Mouse (Mus musculus) CH12.LX (cell line): ENCODE measurements around the gene Slc2a5. TPM values are rescaled to one million over a fixed set of nuclear protein-coding genes. Genes with fewer than 3 reads are reported as not detected.

Experiments used
- DNase-seq: peaks from one replicate; pipeline ENCODE4 v3.0.0-alpha.2; 2013; ENCODE audit errors: extremely low read depth
- H3K27ac ChIP-seq: 2 replicates; pipeline ENCODE4 v1.5.1; 2012; ENCODE audit warnings: low read depth, mild to moderate bottlenecking, control low read depth, moderate library complexity; ENCODE audit not compliant: insufficient read depth
- H3K27me3 ChIP-seq: replicated peaks from 2 replicates; pipeline ENCODE3; 2012; ENCODE audit warnings: inconsistent platforms
- H3K36me3 ChIP-seq, 2 experiments: replicated peaks in 1 of 2; 2 replicates each; pipeline versions ENCODE3 to v1.6.1; 2012; ENCODE audit warnings: inconsistent platforms in 1 of 2, low read length in 1 of 2, mild to moderate bottlenecking in 1 of 2, mixed read lengths in 1 of 2, moderate library complexity in 1 of 2; ENCODE audit not compliant: control insufficient read depth in 1 of 2, insufficient read depth in 1 of 2
- H3K4me1 ChIP-seq, 2 experiments: 2 replicates each; pipeline ENCODE4 v1.6.1; 2012; ENCODE audit warnings: inconsistent platforms in 1 of 2, moderate library complexity in 1 of 2; ENCODE audit not compliant: insufficient read depth in 2 of 2, control insufficient read depth in 1 of 2
- H3K4me2 ChIP-seq: 2 replicates; pipeline ENCODE4 v1.6.1; 2012; ENCODE audit warnings: low read depth, mild to moderate bottlenecking, control low read depth; ENCODE audit not compliant: poor library complexity, insufficient read depth, severe bottlenecking
- H3K4me3 ChIP-seq, 3 experiments: fragments of 150-350 bp in 1 of 3; sonication (generic) in 1 of 3; replicated peaks in 1 of 3; 2 replicates each; pipeline versions ENCODE3 to v1.5.1; 2011 to 2012; ENCODE audit warnings: low read depth in 2 of 3, low read length in 2 of 3, mild to moderate bottlenecking in 2 of 3, moderate library complexity in 2 of 3, control low read depth in 1 of 3, improper control_type of control experiment in 1 of 3, inconsistent platforms in 1 of 3, mixed read lengths in 1 of 3; ENCODE audit not compliant: poor library complexity in 1 of 3
- H3K79me2 ChIP-seq: replicated peaks from 2 replicates; pipeline ENCODE4 v1.6.1; 2012; ENCODE audit warnings: mild to moderate bottlenecking, moderate library complexity; ENCODE audit not compliant: control insufficient read depth, poor library complexity, insufficient read depth, severe bottlenecking; ENCODE audit errors: extremely low read depth
- H3K9ac ChIP-seq: 2 replicates; pipeline ENCODE4 v1.6.1; 2012; ENCODE audit warnings: low read depth, mild to moderate bottlenecking, control low read depth, moderate library complexity; ENCODE audit not compliant: insufficient read depth
- H3K9me3 ChIP-seq: replicated peaks from 2 replicates; pipeline ENCODE3; 2012; ENCODE audit warnings: low read length, inconsistent platforms, mixed read lengths
- BHLHE40 ChIP-seq: IDR thresholded peaks from 2 replicates; pipeline ENCODE4 v1.6.1; 2011; ENCODE audit warnings: mild to moderate bottlenecking, low read depth, low read length, improper control_type of control experiment
- CHD2 ChIP-seq: IDR thresholded peaks from 2 replicates; pipeline ENCODE4 v1.6.1; 2011; ENCODE audit warnings: low read length, improper control_type of control experiment
- E2F4 ChIP-seq: IDR thresholded peaks from 2 replicates; pipeline ENCODE4 v1.6.1; 2011; ENCODE audit warnings: low read depth, low read length, improper control_type of control experiment; ENCODE audit not compliant: insufficient replicate concordance
- ELF1 ChIP-seq: IDR thresholded peaks from 2 replicates; pipeline ENCODE4 v1.6.1; 2014; ENCODE audit warnings: low read depth, mild to moderate bottlenecking, inconsistent platforms, low read length, improper control_type of control experiment
- IRF4 ChIP-seq: IDR thresholded peaks from 2 replicates; pipeline ENCODE4 v1.6.1; 2014; ENCODE audit warnings: low read depth, mild to moderate bottlenecking, inconsistent platforms, low read length, improper control_type of control experiment
- JUN ChIP-seq: IDR thresholded peaks from 2 replicates; pipeline ENCODE4 v1.6.1; 2011; ENCODE audit warnings: low read depth, mild to moderate bottlenecking, low read length, improper control_type of control experiment, moderate library complexity; ENCODE audit not compliant: insufficient read depth
- JUND ChIP-seq: conservative IDR thresholded peaks from 2 replicates; pipeline ENCODE4 v1.6.1; 2011; ENCODE audit warnings: low read depth, low read length, improper control_type of control experiment
- MAFK ChIP-seq: IDR thresholded peaks from 2 replicates; pipeline ENCODE4 v1.6.1; 2011; ENCODE audit warnings: low read length, improper control_type of control experiment; ENCODE audit not compliant: insufficient replicate concordance
- MAX ChIP-seq: IDR thresholded peaks from 2 replicates; pipeline ENCODE4 v1.6.1; 2011; ENCODE audit warnings: low read length, improper control_type of control experiment
- MXI1 ChIP-seq: IDR thresholded peaks from 2 replicates; pipeline ENCODE4 v1.6.1; 2011; ENCODE audit warnings: mild to moderate bottlenecking, low read depth, low read length, improper control_type of control experiment
- NELFE ChIP-seq: IDR thresholded peaks from 2 replicates; pipeline ENCODE4 v1.6.1; 2011; ENCODE audit warnings: low read depth, low read length, improper control_type of control experiment
- POLR2A ChIP-seq: IDR thresholded peaks from 2 replicates; pipeline ENCODE4 v1.6.1; 2011; ENCODE audit warnings: low read depth, mild to moderate bottlenecking, improper control_type of control experiment, low read length
- SIN3A ChIP-seq: IDR thresholded peaks from 2 replicates; pipeline ENCODE4 v1.6.1; 2012; ENCODE audit warnings: low read length, improper control_type of control experiment, inconsistent platforms
- TCF12 ChIP-seq: IDR thresholded peaks from 2 replicates; pipeline ENCODE4 v1.6.1; 2014; ENCODE audit warnings: low read depth, mild to moderate bottlenecking, inconsistent platforms, low read length, improper control_type of control experiment
- UBTF ChIP-seq: IDR thresholded peaks from 2 replicates; pipeline ENCODE4 v1.6.1; 2012; ENCODE audit warnings: low read depth, mild to moderate bottlenecking, inconsistent platforms, low read length, improper control_type of control experiment, moderate library complexity
- USF1 ChIP-seq: IDR thresholded peaks from 2 replicates; pipeline ENCODE4 v1.6.1; 2014; ENCODE audit warnings: low read depth, mild to moderate bottlenecking, inconsistent platforms, low read length, improper control_type of control experiment
- ZKSCAN1 ChIP-seq: IDR thresholded peaks from 2 replicates; pipeline ENCODE4 v1.6.1; 2012; ENCODE audit warnings: low read depth, inconsistent platforms, low read length, improper control_type of control experiment, borderline replicate concordance
- ZMIZ1 ChIP-seq: IDR thresholded peaks from 2 replicates; pipeline ENCODE4 v1.6.1; 2012; ENCODE audit warnings: low read depth, mild to moderate bottlenecking, inconsistent platforms, low read length, improper control_type of control experiment
- ZNF384 ChIP-seq: IDR thresholded peaks from 2 replicates; pipeline ENCODE4 v1.6.1; 2012; ENCODE audit warnings: low read depth, low read length, improper control_type of control experiment, inconsistent platforms
- dilution Hi-C: fragments of 300-500 bp; cut with MboI; formaldehyde crosslinking; loops from 2 replicates; pipeline ENCODE4 v1.14.3; 2020; ENCODE audit warnings: low sequenced_read_pairs; ENCODE audit not compliant: extremely low pct_unique_long_range_greater_than_20kb, extremely low pct_ligation_motif_present
- in situ Hi-C: fragments of 300-500 bp; cut with MboI; formaldehyde crosslinking; loops from 3 replicates; pipeline ENCODE4 v1.14.3; 2019; ENCODE audit warnings: low sequenced_read_pairs, low pct_ligation_motif_present, low pct_unique_long_range_greater_than_20kb, mixed read lengths
- polyA plus RNA-seq: library from polyadenylated mRNA; unstranded; fragments of >175 nt; gene quantifications from 2 replicates; pipeline ENCODE4 v1.2.1, GENCODE M21; 2012; ENCODE audit warnings: low read depth; ENCODE audit not compliant: insufficient read length
- total RNA-seq, 2 experiments: library from RNA; depleted of rRNA; stranded (reverse); fragments of 300-350 nt in 1 of 2; fragments of >200 nt in 1 of 2; gene quantifications; 2 replicates each; pipeline ENCODE4 v1.2.3; 2012 to 2014

Slc2a5 gene
- total and polyA plus RNA-seq, 3 experiments: 0.81 to 1.5 (median 1.4) TPM

GRCm38 (mm10) chr4:150192199-150192598 is 73.1 kb downstream of the Slc2a5 start:
- in situ Hi-C loops: no loop called here
- Histone ChIP-seq H3K9ac (no peak overlapping the region), H3K9me3 (no peaks in the 10 kb centered on the region), H3K27ac (no peak overlapping the region), H3K4me2 (no peak overlapping the region), H3K27me3 (peaks cover 4% of the 10 kb centered on the region), H3K79me2 (no peaks in the 10 kb centered on the region), H3K36me3 (no peaks in the 10 kb centered on the region), H3K4me3 (no peak overlapping the region), H3K4me1 (peaks cover 0 to 6% of the 10 kb centered on the region in 2 experiments; a peak in 2 of 4 replicates)
- TF ChIP-seq BHLHE40 (no peak), SIN3A (no peak), ZMIZ1 (no peak), TCF12 (no peak), IRF4 (no peak), NELFE (no peak), ZKSCAN1 (no peak), MAX (no peak), JUND (no peak), USF1 (no peak), ELF1 (no peak), CHD2 (no peak), ZNF384 (no peak), JUN (no peak), MXI1 (no peak), E2F4 (no peak), UBTF (no peak), MAFK (no peak), POLR2A (no peak)
- dilution Hi-C loops: no loop called here
- DNase-seq: no peak

Other genes starting within 250 kb of the Slc2a5 start
- 0.04 and 0.34 TPM in 2 replicates for gene Spsb1, start 164.2 kb upstream of the Slc2a5 start, total RNA-seq (2012; rRNA removed)
- 0.07 and 0.16 TPM in 2 replicates for gene Spsb1, start 164.2 kb upstream of the Slc2a5 start, total RNA-seq (2014; rRNA removed)
- gene Spsb1, start 164.2 kb upstream of the Slc2a5 start, polyA plus RNA-seq: 0.16 and 0.19 TPM in 2 replicates
- 25.1 and 25.3 TPM in 2 replicates for gene H6pd, start 110.3 kb upstream of the Slc2a5 start, total RNA-seq (2012; rRNA removed)
- 13.2 and 17.7 TPM in 2 replicates for gene H6pd, start 110.3 kb upstream of the Slc2a5 start, total RNA-seq (2014; rRNA removed)
- 36.2 and 38.5 TPM in 2 replicates for gene H6pd, start 110.3 kb upstream of the Slc2a5 start, polyA plus RNA-seq
- 1.3 and 2.8 TPM in 2 replicates for gene Gpr157, start 31.9 kb upstream of the Slc2a5 start, total RNA-seq (2012; rRNA removed)
- 2.3 and 2.6 TPM in 2 replicates for gene Gpr157, start 31.9 kb upstream of the Slc2a5 start, total RNA-seq (2014; rRNA removed)
- gene Gpr157, start 31.9 kb upstream of the Slc2a5 start, polyA plus RNA-seq: 3.1 and 3.5 TPM in 2 replicates
- gene Slc2a7, start 29.7 kb downstream of the Slc2a5 start, total RNA-seq (2012; rRNA removed): 0.13 TPM in 1 of 2 replicates, not detected in the other
- gene Slc2a7, start 29.7 kb downstream of the Slc2a5 start, total RNA-seq (2014; rRNA removed): not detected in 2 replicates
- gene Slc2a7, start 29.7 kb downstream of the Slc2a5 start, polyA plus RNA-seq: 0.14 TPM in 1 of 2 replicates, not detected in the other
- gene Car6, start 82.0 kb downstream of the Slc2a5 start, total RNA-seq (2012; rRNA removed): not detected in 2 replicates
- not detected in 2 replicates for gene Car6, start 82.0 kb downstream of the Slc2a5 start, total RNA-seq (2014; rRNA removed)
- gene Car6, start 82.0 kb downstream of the Slc2a5 start, polyA plus RNA-seq: not detected in 2 replicates
- 1,210 and 1,985 TPM in 2 replicates for gene Eno1, start 117.4 kb downstream of the Slc2a5 start, total RNA-seq (2012; rRNA removed)
- gene Eno1, start 117.4 kb downstream of the Slc2a5 start, total RNA-seq (2014; rRNA removed): 903 and 1,109 TPM in 2 replicates
- 1,272 and 1,619 TPM in 2 replicates for gene Eno1, start 117.4 kb downstream of the Slc2a5 start, polyA plus RNA-seq
- 8.2 and 8.7 TPM in 2 replicates for gene Rere, start 162.4 kb downstream of the Slc2a5 start, total RNA-seq (2012; rRNA removed)
- gene Rere, start 162.4 kb downstream of the Slc2a5 start, total RNA-seq (2014; rRNA removed): 3.1 and 3.4 TPM in 2 replicates
- gene Rere, start 162.4 kb downstream of the Slc2a5 start, polyA plus RNA-seq: 28.2 and 36.5 TPM in 2 replicates